Mouse (Mus musculus) lung, adult 2 months (tissue): Measurements from ENCODE around the gene Slc34a2. TPM values are rescaled to one million over a fixed set of nuclear protein-coding genes. Genes with fewer than 3 reads are reported as not detected.

Experiments
- DNase-seq: peaks from one replicate; pipeline ENCODE4 v3.0.0; 2022
- H3K4me1 ChIP-seq: fragments of 200-500 bp; 2 replicates; pipeline ENCODE4 v1.6.1; 2011; ENCODE audit warnings: low read length; ENCODE audit not compliant: control insufficient read depth, insufficient read depth
- H3K4me3 ChIP-seq: fragments of 200-500 bp; replicated peaks from 2 replicates; pipeline ENCODE3; 2011; ENCODE audit warnings: low read depth, mild to moderate bottlenecking, control low read depth, low read length; ENCODE audit errors: extremely low read depth
- CTCF ChIP-seq: fragments of 200-500 bp; IDR thresholded peaks from 2 replicates; pipeline ENCODE4 v1.5.1; 2011; ENCODE audit warnings: mild to moderate bottlenecking, low read length, control low read depth; ENCODE audit not compliant: insufficient read depth
- POLR2A ChIP-seq: fragments of 200-500 bp; IDR thresholded peaks from 2 replicates; pipeline ENCODE4 v1.6.1; 2011; ENCODE audit warnings: low read depth, mild to moderate bottlenecking, control low read depth, low read length, borderline replicate concordance; ENCODE audit errors: extremely low read depth
- WGBS: fragments of 180-500 bp; shearing (Covaris S2); methylation state at CpG from one replicate; pipeline ENCODE4 v1.1.7; 2018; 5-methylcytosine and 5-hydroxymethylcytosine counted together
- polyA plus RNA-seq: library from polyadenylated mRNA; depleted of rRNA; stranded (reverse); fragments of >200 nt; gene quantifications from 2 replicates; pipeline ENCODE4 v1.2.3, GENCODE M21; 2012

The Slc34a2 gene
- polyA plus RNA-seq, 1 experiment = 1,222 TPM

DNA sequence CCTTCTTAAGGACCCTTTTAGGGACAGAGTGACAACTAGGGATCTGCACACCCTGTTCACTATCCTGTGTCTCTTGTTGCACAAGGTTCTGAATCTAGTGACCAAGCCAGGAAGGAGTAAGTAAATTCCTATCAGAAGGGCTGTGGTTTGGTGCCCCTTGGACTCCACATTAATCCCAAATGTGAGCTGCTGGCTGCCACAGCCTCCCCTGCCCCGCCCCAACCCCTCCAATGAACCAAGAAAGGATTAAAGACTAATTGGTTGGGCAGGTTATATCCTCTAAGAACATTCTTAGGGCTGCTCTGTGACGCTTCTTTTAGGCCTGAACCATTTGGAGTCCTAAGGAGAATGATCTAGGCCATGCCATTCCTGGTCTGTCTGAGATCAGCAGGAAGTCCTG is 14.4 kb upstream of the Slc34a2 start:
- TF ChIP-seq CTCF = no peak
- TF ChIP-seq POLR2A = no peak
- no peak overlapping the region for H3K4me3 ChIP-seq
- H3K4me1 ChIP-seq = no peaks in the 10 kb centered on the region
- 83% methylated on average over 2 of the region's 2 CpGs for WGBS
- no peak for DNase-seq

DNA sequence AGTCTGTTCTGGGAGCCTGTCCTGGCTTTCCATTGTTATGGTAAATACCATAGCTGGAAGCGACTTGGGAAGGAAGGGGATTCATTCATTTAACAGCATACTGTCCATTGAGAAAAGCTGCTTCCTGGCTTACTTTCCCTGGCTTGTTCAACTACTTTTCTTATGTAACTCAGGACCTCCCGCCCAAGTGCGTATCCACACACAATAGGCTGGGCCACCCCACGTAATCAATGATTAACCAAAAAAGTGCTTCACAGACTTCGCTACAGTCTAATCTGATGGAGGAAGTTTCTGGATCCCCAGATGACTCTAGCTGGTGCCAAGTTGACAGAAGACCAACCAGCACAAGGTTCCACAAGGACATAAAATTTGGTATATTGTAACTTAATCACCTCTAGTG is 14.0 kb upstream of the Slc34a2 start:
- H3K4me3 ChIP-seq = no peak overlapping the region
- no peaks in the 10 kb centered on the region for H3K4me1 ChIP-seq
- DNase-seq = no peak
- no peak for TF ChIP-seq CTCF
- TF ChIP-seq POLR2A = no peak
- WGBS = 74% methylated on average over 5 of the region's 5 CpGs

DNA sequence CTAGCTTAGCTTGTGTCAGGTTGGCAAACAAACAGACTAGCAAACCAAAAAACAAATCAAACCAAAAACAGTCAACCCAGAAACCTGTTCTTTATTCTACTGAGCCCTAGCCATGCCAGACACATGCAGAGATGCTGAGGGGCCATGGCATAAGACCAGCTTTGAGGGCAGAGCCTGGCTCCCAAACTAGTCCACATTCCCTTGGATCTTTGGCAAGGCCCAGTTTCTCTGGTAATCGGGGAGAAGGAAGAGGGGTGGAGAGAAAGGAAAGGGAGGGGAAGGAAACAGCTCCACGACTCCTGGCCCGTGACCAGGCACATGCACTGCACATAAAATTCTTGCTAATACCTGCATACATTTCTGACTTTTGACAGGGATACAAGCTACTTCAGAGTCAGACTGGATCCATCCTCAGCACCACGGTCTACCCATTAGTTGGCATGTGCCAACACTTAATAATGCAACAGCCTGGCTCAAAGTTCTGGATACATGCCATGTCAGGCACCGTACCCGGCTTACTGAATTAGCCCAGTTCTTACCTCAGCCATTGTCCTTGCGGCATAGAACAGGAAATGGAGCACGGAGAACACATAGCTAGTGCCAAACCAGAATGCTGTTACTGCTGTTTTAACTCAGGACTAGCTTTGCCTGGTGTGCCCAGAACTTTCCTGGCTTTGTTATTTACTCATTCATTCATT is 12.5 kb upstream of the Slc34a2 start:
- Histone ChIP-seq H3K4me3 (no peak overlapping the region), H3K4me1 (no peaks in the 10 kb centered on the region)
- no peak for DNase-seq
- no peak for TF ChIP-seq POLR2A
- TF ChIP-seq CTCF = no peak
- WGBS = 49% methylated on average over 8 of the region's 8 CpGs

DNA sequence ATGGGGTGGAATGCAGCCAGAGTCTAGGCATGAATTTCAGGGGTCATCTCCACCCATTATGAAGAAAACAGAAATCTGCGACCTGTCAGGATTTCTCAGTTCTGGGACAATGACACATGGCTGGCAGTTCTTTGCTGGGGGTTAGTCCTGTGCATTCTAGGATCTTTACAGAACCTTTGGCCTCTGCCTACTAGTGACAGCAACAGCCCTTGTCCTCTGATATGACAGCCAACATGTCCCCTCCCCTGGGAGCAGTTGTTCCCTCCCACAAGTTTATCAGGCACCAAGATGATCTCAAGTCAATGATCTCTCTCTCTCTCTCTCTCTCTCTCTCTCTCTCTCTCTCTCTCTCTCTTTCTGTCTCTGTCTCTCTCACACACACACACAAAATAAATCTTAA is 6.5 kb upstream of the Slc34a2 start:
- TF ChIP-seq POLR2A (no peak), CTCF (no peak)
- Histone ChIP-seq H3K4me3 (no peak overlapping the region), H3K4me1 (no peaks in the 10 kb centered on the region)
- DNase-seq = no peak
- WGBS = 66% methylated on average over 1 of the region's 1 CpGs

DNA sequence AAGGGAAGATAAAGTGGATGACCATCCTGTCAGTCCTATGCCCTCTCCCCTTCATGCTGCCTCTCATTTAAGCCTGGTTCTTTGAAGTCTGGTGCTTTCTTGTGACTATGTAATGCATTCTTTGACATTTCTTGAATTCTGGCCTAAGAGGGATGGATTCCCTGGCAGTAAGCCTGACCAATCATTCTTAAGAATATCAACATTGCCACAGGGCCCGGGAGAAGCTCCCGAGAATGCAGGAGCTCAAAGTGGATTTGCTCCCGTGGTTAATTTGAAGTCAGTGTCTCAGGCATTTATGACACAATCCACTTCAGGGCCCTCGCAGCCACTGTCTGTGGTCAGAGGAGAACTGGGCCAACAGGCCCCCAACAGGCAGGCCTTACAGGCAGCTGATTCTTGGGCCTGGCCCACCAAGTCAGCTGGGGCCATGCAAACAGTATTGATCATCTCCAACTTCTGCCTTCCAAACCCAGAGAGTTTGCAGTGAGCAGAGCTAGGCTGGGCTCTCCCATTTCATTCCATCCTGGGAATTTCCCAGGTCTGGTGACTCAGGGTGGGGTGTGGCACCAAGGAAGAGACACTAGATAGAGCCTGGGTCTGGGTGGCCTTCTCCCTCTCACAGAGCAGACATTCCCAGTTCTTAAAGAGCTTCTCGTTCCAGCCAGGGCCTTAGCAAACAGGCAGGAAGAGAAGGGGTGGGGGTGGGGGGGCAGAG is 4.3 kb downstream of the Slc34a2 start:
- peak; percentile 7 for DNase-seq

DNA sequence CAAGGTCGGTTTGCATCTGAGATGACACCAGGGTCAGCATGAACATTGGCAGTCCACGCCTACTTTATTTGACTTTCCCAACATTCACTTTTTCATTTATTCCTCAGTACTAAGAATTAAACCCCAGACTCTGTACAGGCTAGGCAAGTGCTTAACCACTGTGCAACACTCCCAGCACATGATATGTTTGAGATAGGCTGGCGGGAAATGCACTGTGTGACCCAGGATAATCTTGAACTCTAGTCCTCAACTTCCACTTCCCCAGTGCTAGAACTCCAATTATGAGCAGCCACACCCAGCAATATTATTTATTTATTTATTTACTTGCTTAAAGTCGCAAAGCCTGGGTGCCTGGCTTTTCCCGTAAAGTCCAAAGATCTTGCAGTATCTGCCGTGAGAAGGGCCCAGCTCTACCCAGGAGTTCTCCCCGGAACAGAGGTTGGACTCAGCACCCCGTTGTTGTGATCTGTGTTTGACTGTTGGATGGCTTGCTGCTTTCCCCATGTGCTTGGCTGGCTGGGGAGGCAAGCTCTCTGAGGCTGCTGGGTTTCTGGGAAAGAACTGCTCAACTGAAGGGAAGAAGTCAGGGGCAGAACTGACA is 5.0 kb downstream of the Slc34a2 start:
- Histone ChIP-seq H3K4me3 (no peak overlapping the region), H3K4me1 (0 out of 2 replicates have a peak, but pooled peaks cover 3% of the 10 kb centered on the region)
- 81% methylated on average over 8 of the region's 8 CpGs for WGBS
- DNase-seq = peak; percentile 2
- no peak for TF ChIP-seq POLR2A
- TF ChIP-seq CTCF = no peak

More for the DNA sequence above, 4.3 kb downstream of the Slc34a2 start:
- WGBS = 20% methylated on average over 5 of the region's 5 CpGs
- 0 out of 2 replicates have a peak, but pooled peaks cover 3% of the 10 kb centered on the region for H3K4me1 ChIP-seq
- no peak overlapping the region for H3K4me3 ChIP-seq
- TF ChIP-seq POLR2A (no peak), CTCF (no peak)

DNA sequence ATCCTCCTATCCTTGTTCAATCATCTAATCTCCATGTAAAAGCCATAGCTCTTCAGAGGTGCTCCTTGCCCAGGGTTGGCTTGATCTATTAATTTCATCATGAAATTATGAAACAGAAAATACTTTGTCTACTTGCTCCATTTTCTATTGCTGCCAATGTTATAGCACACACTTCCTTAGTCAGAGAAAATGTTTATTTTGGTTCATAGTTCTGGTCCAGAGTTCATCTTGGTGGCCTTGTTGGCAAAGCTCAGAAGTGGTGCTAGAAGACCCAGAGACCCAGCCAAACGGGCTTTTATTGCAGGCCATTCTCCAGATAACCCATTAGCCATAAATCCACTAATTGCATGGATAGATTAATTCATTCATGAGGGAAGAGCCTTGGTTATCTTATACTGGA is 5.8 kb downstream of the Slc34a2 start:
- DNase-seq = no peak
- Histone ChIP-seq H3K4me1 (0 out of 2 replicates have a peak, but pooled peaks cover 3% of the 10 kb centered on the region), H3K4me3 (no peak overlapping the region)
- 21% methylated on average over 1 of the region's 1 CpGs for WGBS
- no peak for TF ChIP-seq CTCF
- no peak for TF ChIP-seq POLR2A

DNA sequence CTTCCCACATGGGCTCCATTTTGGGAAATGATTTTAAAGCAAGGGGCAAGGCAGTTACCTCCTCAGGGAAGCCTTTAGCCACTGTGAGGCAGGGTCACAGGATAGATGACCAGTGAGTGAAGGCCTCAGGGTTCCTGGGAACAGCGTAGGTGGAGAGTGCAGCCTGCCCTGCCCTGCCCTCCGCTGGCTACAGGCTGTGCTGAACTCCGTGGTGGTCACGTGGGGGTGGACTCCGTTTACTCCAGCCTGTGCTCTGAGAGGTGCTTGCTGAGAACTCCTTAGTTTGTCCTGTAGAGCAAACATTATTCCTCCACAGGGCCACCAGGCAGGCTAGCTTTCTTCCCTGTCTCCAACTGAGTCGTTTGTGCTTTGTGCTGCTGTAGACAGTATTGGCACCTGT is 10.1 kb downstream of the Slc34a2 start:
- WGBS = 40% methylated on average over 6 of the region's 6 CpGs
- Histone ChIP-seq H3K4me1 (0 out of 2 replicates have a peak, but pooled peaks cover 3% of the 10 kb centered on the region), H3K4me3 (peak overlapping the region; percentile 73)
- DNase-seq = peak; percentile 31
- TF ChIP-seq CTCF (no peak; the same call in 1 of the 2 replicates), POLR2A (peak; percentile 38; the same call in 1 of the 2 replicates)

DNA sequence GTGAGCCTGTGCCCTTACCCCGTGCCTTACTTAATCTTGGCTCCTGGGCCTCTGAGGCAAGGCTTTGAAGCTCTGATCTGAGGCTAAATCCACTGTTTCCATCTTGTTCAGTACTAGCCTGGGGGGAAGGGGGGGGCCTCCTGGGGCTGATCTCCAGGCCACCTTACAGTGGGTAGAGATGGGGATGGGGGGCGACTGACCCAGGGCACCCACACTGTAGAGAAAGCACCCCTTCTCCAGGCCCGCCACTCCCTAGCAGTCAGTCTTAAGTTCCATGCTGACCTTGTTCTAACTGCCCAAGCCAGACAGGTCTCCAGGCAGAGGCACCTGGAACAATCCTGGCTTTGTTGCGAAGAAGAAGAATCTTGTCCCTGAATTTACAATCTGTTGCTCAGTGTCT is 10.7 kb downstream of the Slc34a2 start:
- 56% methylated on average over 4 of the region's 4 CpGs for WGBS
- DNase-seq = no peak
- Histone ChIP-seq H3K4me3 (peak overlapping the region; percentile 73), H3K4me1 (no peaks in the 10 kb centered on the region)
- TF ChIP-seq CTCF = no peak
- 0 out of 2 replicates have a peak, but pooled peaks have one; percentile 0 for TF ChIP-seq POLR2A
